Mouse (Mus musculus): ENCODE data around the gene Knl1. TPM values are rescaled to one million over a fixed set of nuclear protein-coding genes. Genes with fewer than 3 reads are reported as not detected.

Gene Knl1
- polyA plus RNA-seq, 1 experiment from 2014 or later = 11.9 TPM

DNA sequence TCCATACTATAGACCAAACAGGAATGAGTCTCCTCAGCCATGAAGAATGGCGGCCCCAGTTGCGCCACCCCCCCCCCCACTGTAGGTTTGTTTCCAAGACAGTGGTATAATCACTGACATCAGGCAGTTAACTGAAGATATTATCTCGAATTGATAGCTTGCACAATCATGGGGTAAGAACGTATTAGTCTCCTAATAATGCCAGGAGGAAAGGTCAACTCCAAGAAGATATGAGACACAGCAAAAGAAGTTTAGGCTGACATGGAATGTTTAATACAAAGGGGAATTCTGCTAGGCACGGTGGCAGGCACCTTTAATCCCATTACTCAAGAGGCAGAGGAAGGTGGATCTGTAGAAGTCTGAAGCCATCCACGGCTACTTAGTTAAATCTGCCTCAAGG, 99.5 kb downstream of the Knl1 start:
- H3K4me2 ChIP-seq = no peak overlapping the region
- H3K36me3 ChIP-seq = peaks cover 95% of the 10 kb centered on the region
- H3K27ac ChIP-seq = no peak overlapping the region
- H3K9ac ChIP-seq = no peak overlapping the region
- no peaks in the 10 kb centered on the region for H3K9me3 ChIP-seq
- ATAC-seq (ENCODE audit: low FRiP score) = no peak
- WGBS = 87% methylated on average over 6 of the region's 6 CpGs
- H3K4me1 ChIP-seq (replicated peaks) = no peaks in the 10 kb centered on the region
- H3K4me3 ChIP-seq = no peak overlapping the region
- H3K27me3 ChIP-seq = no peaks in the 10 kb centered on the region

DNA sequence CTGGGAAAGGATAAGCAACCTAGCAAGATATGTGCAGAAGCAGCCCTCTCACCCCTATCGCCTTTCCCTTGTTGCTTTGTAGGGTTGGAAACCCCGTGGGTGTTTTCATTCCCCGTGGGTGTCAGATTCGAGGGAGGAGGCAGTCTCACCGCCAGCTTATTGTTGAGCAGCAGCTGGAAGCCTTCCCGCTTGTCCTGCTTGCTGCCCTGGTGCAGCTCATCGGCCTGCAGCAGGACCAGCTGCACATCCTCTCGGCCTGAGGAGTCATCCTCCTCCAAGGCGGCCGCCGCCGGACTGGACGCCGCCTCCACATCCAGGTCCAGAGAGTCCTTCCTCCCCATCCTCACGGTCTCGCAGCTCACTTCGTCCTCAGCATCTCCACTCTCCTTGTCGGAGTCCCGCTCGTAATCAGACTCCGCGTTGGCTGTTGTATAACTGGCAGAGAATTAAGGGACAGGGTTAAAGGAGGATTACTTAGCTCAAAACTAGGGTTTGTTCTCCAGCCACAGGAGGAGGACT, 100.3 kb downstream of the Knl1 start:
- Histone ChIP-seq H3K9ac (no peak overlapping the region), H3K4me3 (no peak overlapping the region), H3K27ac (no peak overlapping the region), H3K4me1 (replicated peaks) (no peaks in the 10 kb centered on the region), H3K27me3 (no peaks in the 10 kb centered on the region), H3K9me3 (no peaks in the 10 kb centered on the region), H3K4me2 (no peak overlapping the region), H3K36me3 (peaks cover 95% of the 10 kb centered on the region)
- no peak for ATAC-seq (ENCODE audit: low FRiP score)
- WGBS = 84% methylated on average over 22 of the region's 22 CpGs

DNA sequence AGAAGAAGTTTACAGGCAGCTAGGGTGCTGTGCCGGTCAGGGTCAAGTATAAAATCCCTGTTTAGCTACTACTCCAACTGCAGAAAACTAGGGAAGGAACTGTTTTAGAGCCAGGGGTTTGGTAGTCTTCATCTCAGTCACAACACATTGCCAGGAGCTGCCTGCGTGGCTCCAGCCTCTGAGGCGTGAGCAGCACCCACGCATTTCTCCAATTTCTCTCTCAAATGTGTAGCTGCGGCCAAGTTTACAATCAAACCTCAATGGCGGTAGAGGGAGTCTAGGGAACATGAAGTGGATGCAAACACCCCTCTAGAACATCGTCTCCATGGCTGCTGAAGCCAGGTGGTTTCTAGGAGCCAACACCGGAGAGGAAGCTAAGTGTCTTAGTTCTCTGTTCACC, 100.9 kb downstream of the Knl1 start:
- 93% methylated on average over 8 of the region's 8 CpGs for WGBS
- Histone ChIP-seq H3K27ac (no peak overlapping the region), H3K9me3 (no peaks in the 10 kb centered on the region), H3K27me3 (no peaks in the 10 kb centered on the region), H3K9ac (no peak overlapping the region), H3K4me2 (no peak overlapping the region), H3K36me3 (peaks cover 95% of the 10 kb centered on the region), H3K4me1 (replicated peaks) (no peaks in the 10 kb centered on the region), H3K4me3 (no peak overlapping the region)
- no peak for ATAC-seq (ENCODE audit: low FRiP score)

DNA sequence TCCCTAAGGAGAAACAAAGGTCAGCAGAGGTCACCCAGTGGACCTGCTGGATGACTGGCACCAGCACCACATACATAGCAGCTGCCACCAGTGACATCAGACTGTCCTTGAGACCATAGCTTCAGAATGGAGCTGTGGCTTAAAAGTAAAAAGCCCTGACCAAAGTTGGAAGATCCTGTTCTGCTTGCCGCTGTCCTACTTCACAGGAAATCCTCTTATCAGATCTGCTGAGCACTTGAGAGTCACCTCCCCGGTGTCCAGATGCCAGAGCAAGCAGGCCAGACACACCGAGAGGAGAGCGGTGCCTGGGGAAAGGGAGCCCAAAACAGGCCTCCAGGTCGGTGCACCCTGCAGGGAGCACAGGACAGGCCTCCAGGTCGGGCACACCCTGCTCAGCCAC, 105.3 kb downstream of the Knl1 start:
- Histone ChIP-seq H3K4me1 (replicated peaks) (peaks cover 19% of the 10 kb centered on the region), H3K36me3 (peaks cover 68% of the 10 kb centered on the region), H3K27me3 (no peaks in the 10 kb centered on the region), H3K9ac (no peak overlapping the region), H3K4me2 (no peak overlapping the region), H3K4me3 (no peak overlapping the region), H3K9me3 (no peaks in the 10 kb centered on the region), H3K27ac (no peak overlapping the region)
- no peak for ATAC-seq (ENCODE audit: low FRiP score)
- 94% methylated on average over 6 of the region's 6 CpGs for WGBS

DNA sequence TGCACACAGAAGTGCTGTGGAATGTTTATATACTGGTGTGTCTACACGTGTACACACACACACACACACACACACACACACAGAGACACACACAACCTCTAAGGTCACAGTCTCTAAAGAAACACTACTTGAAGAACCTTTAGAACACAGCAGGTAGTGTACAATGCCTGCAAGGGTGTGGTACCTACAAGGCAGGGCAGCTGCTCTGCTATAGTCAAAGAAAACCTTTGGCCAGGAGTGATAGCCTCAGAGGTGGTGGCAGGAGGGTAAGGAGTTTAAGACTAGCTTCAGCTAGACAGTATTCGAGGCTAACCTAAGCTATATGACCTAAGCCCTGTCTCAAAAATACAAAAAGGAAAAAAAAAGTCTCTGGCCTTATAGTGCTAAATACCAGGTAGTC, 107.8 kb downstream of the Knl1 start:
- 88% methylated on average over 2 of the region's 2 CpGs for WGBS
- no peak overlapping the region for H3K9ac ChIP-seq
- no peak overlapping the region for H3K27ac ChIP-seq
- no peak overlapping the region for H3K4me3 ChIP-seq
- peaks cover 44% of the 10 kb centered on the region for H3K36me3 ChIP-seq
- no peak for ATAC-seq (ENCODE audit: low FRiP score)
- peaks cover 23% of the 10 kb centered on the region for H3K4me1 ChIP-seq (replicated peaks)
- peaks cover 2% of the 10 kb centered on the region; the same call in 1 of the 2 replicates for H3K27me3 ChIP-seq
- no peaks in the 10 kb centered on the region for H3K9me3 ChIP-seq
- H3K4me2 ChIP-seq = no peak overlapping the region

Other genes with a start within 250 kb of the Knl1 start
- 32.9 and 33.6 TPM in 2 replicates for gene Knstrn, start 233.1 kb upstream of the Knl1 start, polyA plus RNA-seq (2015; fragmentation: Nextera tagmentation; extraction: Ambion mirVana)
- 41.8 and 44.7 TPM in 2 replicates for gene Ivd, start 185.2 kb upstream of the Knl1 start, polyA plus RNA-seq (2015; fragmentation: Nextera tagmentation; extraction: Ambion mirVana)
- 5.0 and 5.1 TPM in 2 replicates for gene Bahd1, start 146.7 kb upstream of the Knl1 start, polyA plus RNA-seq (2015; fragmentation: Nextera tagmentation; extraction: Ambion mirVana)
- gene Chst14, start 120.6 kb upstream of the Knl1 start, polyA plus RNA-seq (2015; fragmentation: Nextera tagmentation; extraction: Ambion mirVana) = 6.9 and 8.1 TPM in 2 replicates
- gene Ccdc32, start 17.7 kb upstream of the Knl1 start, polyA plus RNA-seq (2015; fragmentation: Nextera tagmentation; extraction: Ambion mirVana) = 34.2 and 36.0 TPM in 2 replicates
- gene Rpusd2, start 12.3 kb upstream of the Knl1 start, polyA plus RNA-seq (2015; fragmentation: Nextera tagmentation; extraction: Ambion mirVana) = 4.4 and 4.7 TPM in 2 replicates
- 12.6 and 12.8 TPM in 2 replicates for gene Rad51, start 65.7 kb downstream of the Knl1 start, polyA plus RNA-seq (2015; fragmentation: Nextera tagmentation; extraction: Ambion mirVana)
- gene Rmdn3, start 109.9 kb downstream of the Knl1 start, polyA plus RNA-seq (2015; fragmentation: Nextera tagmentation; extraction: Ambion mirVana) = 44.3 and 47.3 TPM in 2 replicates
- gene Gchfr, start 120.7 kb downstream of the Knl1 start, polyA plus RNA-seq (2015; fragmentation: Nextera tagmentation; extraction: Ambion mirVana) = 9.3 and 14.7 TPM in 2 replicates
- 0.75 and 0.96 TPM in 2 replicates for gene Gm14137, start 127.4 kb downstream of the Knl1 start, polyA plus RNA-seq (2015; fragmentation: Nextera tagmentation; extraction: Ambion mirVana)
- gene Zfyve19, start 161.5 kb downstream of the Knl1 start, polyA plus RNA-seq (2015; fragmentation: Nextera tagmentation; extraction: Ambion mirVana) = 57.5 and 59.7 TPM in 2 replicates
- gene Dnajc17, start 161.7 kb downstream of the Knl1 start, polyA plus RNA-seq (2015; fragmentation: Nextera tagmentation; extraction: Ambion mirVana) = 25.0 and 27.3 TPM in 2 replicates
- not detected in 2 replicates for gene Ppp1r14d, start 182.8 kb downstream of the Knl1 start, polyA plus RNA-seq (2015; fragmentation: Nextera tagmentation; extraction: Ambion mirVana)
- 0.72 and 0.99 TPM in 2 replicates for gene Spint1, start 190.2 kb downstream of the Knl1 start, polyA plus RNA-seq (2015; fragmentation: Nextera tagmentation; extraction: Ambion mirVana)
- gene Rhov, start 224.2 kb downstream of the Knl1 start, polyA plus RNA-seq (2015; fragmentation: Nextera tagmentation; extraction: Ambion mirVana) = 21.2 and 23.4 TPM in 2 replicates
- 26.0 and 26.1 TPM in 2 replicates for gene Vps18, start 241.6 kb downstream of the Knl1 start, polyA plus RNA-seq (2015; fragmentation: Nextera tagmentation; extraction: Ambion mirVana)

Data from hindbrain, embryonic 13.5 days (tissue).